Mouse (Mus musculus) bone marrow macrophage, adult 2 months (primary cell): ENCODE data around the gene Spaca7.

Experiments used
- CTCF ChIP-seq: IDR thresholded peaks from 2 replicates; pipeline ENCODE4 v1.5.1; 2012; ENCODE audit warnings: low read depth, mild to moderate bottlenecking, low read length, moderate library complexity
- POLR2A ChIP-seq: IDR thresholded peaks from 2 replicates; pipeline ENCODE4 v1.6.1; 2012; ENCODE audit warnings: mild to moderate bottlenecking, low read depth, low read length, borderline replicate concordance

- TF ChIP-seq CTCF (no peak), POLR2A (no peak)
These were observed 27.2 kb upstream of the Spaca7 start for GRCm38 (mm10) chr8:12545671-12546070.
